Mouse (Mus musculus) limb, embryonic 14.5 days (tissue): ENCODE data around the gene Gm10322. TPM values are rescaled to one million over a fixed set of nuclear protein-coding genes. Genes with fewer than 3 reads are reported as not detected.

ENCODE experiments used
- ATAC-seq: fragments of 200-750 bp; cut with Nextera tagmentation; 2 replicates; pipeline ENCODE4 v1.8.0; 2017; ENCODE audit warnings: low read depth, moderate number of reproducible peaks, moderate TSS enrichment; ENCODE audit not compliant: low FRiP score
- DNase-seq: peaks from one replicate; pipeline ENCODE4 v3.0.0-alpha.2; 2015; ENCODE audit warnings: low spot score
- H3K27ac ChIP-seq: fragments of 300-500 bp; sonication (generic); replicated peaks from 2 replicates; pipeline ENCODE4 v1.5.1; 2014; ENCODE audit warnings: low read depth, mild to moderate bottlenecking, low read length, moderate library complexity, mixed read lengths
- H3K27me3 ChIP-seq: fragments of 300-500 bp; sonication (generic); 2 replicates; pipeline ENCODE4 v1.6.1; 2014; ENCODE audit warnings: low read length, mixed read lengths; ENCODE audit not compliant: control insufficient read depth, insufficient read depth
- H3K36me3 ChIP-seq: fragments of 300-500 bp; sonication (generic); 2 replicates; pipeline ENCODE4 v1.6.1; 2014; ENCODE audit warnings: mild to moderate bottlenecking, low read length, moderate library complexity, mixed read lengths; ENCODE audit not compliant: control insufficient read depth, insufficient read depth
- H3K4me1 ChIP-seq: fragments of 300-500 bp; sonication (generic); 2 replicates; pipeline ENCODE4 v1.6.1; 2014; ENCODE audit warnings: antibody characterized with exemption, low read length, mixed read lengths; ENCODE audit not compliant: control insufficient read depth, insufficient read depth
- H3K4me2 ChIP-seq: fragments of 300-500 bp; sonication (generic); replicated peaks from 2 replicates; pipeline ENCODE4 v1.6.1; 2014; ENCODE audit warnings: low read depth, mild to moderate bottlenecking, low read length, moderate library complexity; ENCODE audit not compliant: severe bottlenecking
- H3K4me3 ChIP-seq: fragments of 300-500 bp; sonication (generic); replicated peaks from 2 replicates; pipeline ENCODE4 v1.5.1; 2014; ENCODE audit warnings: low read length
- H3K9ac ChIP-seq: fragments of 300-500 bp; sonication (generic); 2 replicates; pipeline ENCODE4 v1.6.1; 2014; ENCODE audit warnings: mild to moderate bottlenecking, low read depth, low read length, moderate library complexity; ENCODE audit not compliant: severe bottlenecking
- H3K9me3 ChIP-seq: fragments of 300-500 bp; sonication (generic); 2 replicates; pipeline ENCODE4 v1.6.1; 2016; ENCODE audit warnings: low read length; ENCODE audit not compliant: control insufficient read depth
- POLR2A ChIP-seq: fragments of 200-500 bp; IDR thresholded peaks from 2 replicates; pipeline ENCODE4 v1.8.0; 2012; ENCODE audit warnings: inconsistent platforms, mild to moderate bottlenecking, moderate library complexity, borderline replicate concordance; ENCODE audit not compliant: insufficient read depth, insufficient read length; ENCODE audit errors: extremely low read depth
- WGBS: fragments of 180-500 bp; shearing (Covaris S2); extraction: QIAGEN DNeasy Blood & Tissue Kit; methylation state at CpG from one replicate; pipeline ENCODE4 v1.1.7; 2014; 5-methylcytosine and 5-hydroxymethylcytosine counted together
- polyA plus RNA-seq, 2 experiments: library from polyadenylated mRNA; depleted of rRNA in 1 of 2; stranded (reverse) in 1 of 2; unstranded in 1 of 2; fragments of >200 nt; fragmentation: Nextera tagmentation in 1 of 2; extraction: Ambion mirVana in 1 of 2; gene quantifications; 2 replicates each; pipeline versions ENCODE4 v1.2.1 to v1.2.3; 2012 to 2014

Gene Gm10322
- polyA plus RNA-seq, 2 experiments, result not detected

DNA sequence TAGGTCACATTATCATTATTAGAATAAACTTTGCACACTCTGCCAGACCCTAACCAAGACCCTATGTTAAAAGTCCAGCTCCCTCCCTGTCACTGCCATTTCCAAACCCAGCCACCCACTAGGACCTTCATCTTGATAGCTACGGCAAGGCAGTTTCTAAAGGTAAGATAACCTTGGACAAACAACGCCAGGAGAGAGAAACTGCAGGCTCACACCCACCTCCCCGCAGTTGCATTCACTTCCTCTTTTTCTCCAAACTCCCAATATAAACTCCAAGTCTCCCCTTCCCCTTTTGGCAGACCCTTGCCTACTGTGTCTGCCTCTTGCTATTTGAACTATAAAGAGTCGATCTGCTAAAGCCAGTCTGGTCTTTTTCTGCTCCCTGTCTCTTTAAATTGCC lies 29.3 kb downstream of the Gm10322 start:
- no peak for DNase-seq
- H3K27ac ChIP-seq, result no peak overlapping the region
- H3K4me1 ChIP-seq, result no peaks in the 10 kb centered on the region

DNA sequence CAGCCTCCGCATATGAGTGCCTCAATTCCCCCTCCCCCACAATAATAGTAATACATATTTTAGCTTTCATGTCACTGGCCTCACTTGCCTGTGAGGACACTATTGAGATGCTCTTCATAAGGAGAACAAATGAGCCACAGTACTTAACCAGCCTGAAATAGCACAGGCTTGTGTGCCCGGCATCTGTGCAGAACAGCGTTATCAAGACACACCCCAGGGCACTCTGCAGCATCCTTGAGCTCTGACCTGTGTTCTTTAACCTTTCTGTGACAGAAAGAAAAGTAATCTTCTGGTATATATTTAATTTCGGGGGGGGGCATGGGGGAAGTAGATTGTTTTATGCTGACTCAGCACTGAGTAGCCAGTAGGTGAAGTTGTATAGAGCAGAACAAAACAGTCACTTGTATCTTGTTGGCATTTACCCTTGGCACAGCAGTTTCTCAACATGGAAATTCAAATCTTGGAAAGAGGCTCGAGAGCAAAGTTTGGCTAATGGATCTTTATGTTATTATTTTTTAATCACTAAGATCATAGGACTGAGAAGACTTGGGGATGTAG lies 31.0 kb downstream of the Gm10322 start:
- no peak for ATAC-seq
- Histone ChIP-seq H3K4me2 (no peak overlapping the region), H3K27ac (no peak overlapping the region), H3K9ac (no peak overlapping the region), H3K4me3 (no peak overlapping the region), H3K4me1 (no peaks in the 10 kb centered on the region), H3K9me3 (no peaks in the 10 kb centered on the region; the same call in 1 of the 2 replicates), H3K27me3 (no peaks in the 10 kb centered on the region), H3K36me3 (no peaks in the 10 kb centered on the region)
- TF ChIP-seq POLR2A, result no peak
- 83% methylated on average over 5 of the region's 5 CpGs for WGBS
- no peak for DNase-seq

More for the DNA sequence above, 29.3 kb downstream of the Gm10322 start:
- Histone ChIP-seq H3K4me2 (no peak overlapping the region), H3K27me3 (no peaks in the 10 kb centered on the region), H3K36me3 (no peaks in the 10 kb centered on the region), H3K4me3 (no peak overlapping the region), H3K9ac (no peak overlapping the region), H3K9me3 (no peaks in the 10 kb centered on the region; the same call in 1 of the 2 replicates)
- WGBS, result 72% methylated on average over 4 of the region's 4 CpGs
- ATAC-seq, result no peak
- TF ChIP-seq POLR2A, result no peak

DNA sequence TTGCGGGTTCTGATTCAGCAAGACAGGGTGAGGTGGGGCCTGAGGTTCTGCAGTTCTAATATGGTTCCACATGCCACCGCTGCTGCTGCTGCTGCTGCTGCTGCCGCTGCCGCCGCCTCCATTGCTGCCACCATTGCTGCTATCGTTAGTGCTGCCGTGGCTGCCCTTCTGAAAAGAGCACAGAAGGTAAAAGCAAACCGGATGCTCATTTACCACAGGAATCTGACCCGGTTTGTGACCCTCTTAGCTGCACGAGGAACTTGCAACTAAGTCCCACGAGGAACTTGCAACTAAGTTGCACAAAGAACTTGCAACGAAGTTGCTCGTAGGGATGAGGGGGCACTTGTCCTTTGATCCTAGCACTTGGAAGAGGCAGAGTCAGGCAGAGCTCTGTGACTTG lies 40.9 kb downstream of the Gm10322 start:
- Histone ChIP-seq H3K4me2 (no peak overlapping the region), H3K4me1 (no peaks in the 10 kb centered on the region), H3K27ac (no peak overlapping the region), H3K4me3 (no peak overlapping the region), H3K9ac (no peak overlapping the region), H3K9me3 (peaks cover 3% of the 10 kb centered on the region; the same call in 1 of the 2 replicates), H3K27me3 (no peaks in the 10 kb centered on the region), H3K36me3 (no peaks in the 10 kb centered on the region)
- 77% methylated on average over 13 of the region's 13 CpGs for WGBS
- no peak for ATAC-seq
- TF ChIP-seq POLR2A, result no peak
- DNase-seq, result no peak

DNA sequence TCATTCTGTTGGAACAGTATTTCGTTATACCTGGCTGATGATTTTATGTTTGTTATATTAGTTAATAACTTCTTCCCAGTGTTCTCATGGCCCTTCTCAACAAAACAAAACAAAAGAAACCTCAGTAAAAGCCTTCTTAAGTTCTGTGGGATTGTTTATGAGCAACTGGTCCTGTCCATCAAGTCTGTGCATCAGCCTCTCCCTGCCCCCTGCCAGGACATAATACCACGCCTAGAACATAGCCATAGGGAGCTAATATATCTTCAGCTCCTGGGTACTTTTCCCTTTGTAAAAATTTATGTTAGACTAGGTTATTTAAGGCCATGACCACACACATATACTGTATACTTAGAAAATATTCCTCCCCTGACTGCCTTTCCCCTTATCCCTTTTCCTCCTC lies 48.9 kb downstream of the Gm10322 start:
- Histone ChIP-seq H3K4me1 (peaks cover 19% of the 10 kb centered on the region), H3K9ac (no peak overlapping the region), H3K4me3 (no peak overlapping the region), H3K4me2 (no peak overlapping the region), H3K27ac (no peak overlapping the region), H3K36me3 (no peaks in the 10 kb centered on the region), H3K27me3 (no peaks in the 10 kb centered on the region), H3K9me3 (peaks cover 3% of the 10 kb centered on the region; the same call in 1 of the 2 replicates)
- 50% methylated on average over 2 of the region's 2 CpGs for WGBS
- peak; percentile 37; the same call in 1 of the 2 replicates for ATAC-seq
- DNase-seq, result peak; percentile 24
- no peak for TF ChIP-seq POLR2A

DNA sequence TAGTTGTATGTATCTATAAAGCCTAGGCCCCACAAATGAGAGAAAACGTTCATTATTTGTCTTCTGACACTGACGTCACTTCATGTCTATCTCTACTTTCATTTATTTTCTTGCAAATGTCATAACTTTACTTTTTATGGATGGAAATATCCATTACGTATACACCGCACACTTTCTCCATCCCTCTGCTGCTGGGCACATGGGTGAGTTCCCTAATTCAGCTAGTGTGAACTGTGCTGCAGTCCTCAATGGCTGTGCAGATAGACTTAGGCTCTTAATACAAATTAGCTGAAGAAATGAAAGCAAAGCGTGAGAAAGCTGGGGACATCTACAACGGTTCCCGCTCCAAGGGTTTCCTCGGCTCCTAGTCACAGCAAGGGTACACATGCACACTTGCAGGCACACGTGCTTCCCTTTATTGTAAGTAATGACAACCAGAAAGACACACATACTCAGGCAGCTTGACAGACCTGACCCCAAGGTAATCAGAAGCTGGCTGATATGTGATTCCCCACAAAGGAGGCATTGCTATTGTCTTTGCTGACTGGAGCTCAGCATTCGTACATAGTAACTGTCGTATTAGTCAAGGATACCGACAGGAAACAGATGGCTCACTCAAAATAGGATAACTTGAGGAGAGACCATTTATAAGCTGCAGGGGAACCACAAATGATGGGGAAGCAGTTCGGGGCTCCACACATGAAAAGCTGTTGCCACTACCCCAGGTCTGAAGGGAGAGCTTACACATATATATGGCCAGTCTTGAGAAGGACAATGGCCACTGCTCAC lies 49.8 kb downstream of the Gm10322 start:
- Histone ChIP-seq H3K9ac (no peak overlapping the region), H3K4me2 (no peak overlapping the region), H3K9me3 (no peaks in the 10 kb centered on the region), H3K27me3 (no peaks in the 10 kb centered on the region), H3K27ac (no peak overlapping the region), H3K4me3 (no peak overlapping the region), H3K4me1 (peaks cover 21% of the 10 kb centered on the region), H3K36me3 (no peaks in the 10 kb centered on the region)
- 0 out of 2 replicates have a peak, but pooled peaks have one; percentile 13 for ATAC-seq
- DNase-seq, result no peak
- TF ChIP-seq POLR2A, result no peak
- WGBS, result 58% methylated on average over 13 of the region's 13 CpGs

Other genes with a start within 250 kb of the Gm10322 start
- gene Gm10273, start 220.4 kb upstream of the Gm10322 start, polyA plus RNA-seq (2012; rRNA removed), result 5.9 and 8.2 TPM in 2 replicates
- gene Gm10273, start 220.4 kb upstream of the Gm10322 start, polyA plus RNA-seq (2014; fragmentation: Nextera tagmentation; extraction: Ambion mirVana), result 4.4 and 6.5 TPM in 2 replicates
- not detected in 2 replicates for gene Pla2g12b, start 212.4 kb upstream of the Gm10322 start, polyA plus RNA-seq (2012; rRNA removed)
- not detected in 2 replicates for gene Pla2g12b, start 212.4 kb upstream of the Gm10322 start, polyA plus RNA-seq (2014; fragmentation: Nextera tagmentation; extraction: Ambion mirVana)
- gene Oit3, start 174.3 kb upstream of the Gm10322 start, polyA plus RNA-seq (2012; rRNA removed), result 1.0 and 1.2 TPM in 2 replicates
- 0.67 and 1.0 TPM in 2 replicates for gene Oit3, start 174.3 kb upstream of the Gm10322 start, polyA plus RNA-seq (2014; fragmentation: Nextera tagmentation; extraction: Ambion mirVana)
- 34.5 and 37.1 TPM in 2 replicates for gene Mcu, start 629 bp downstream of the Gm10322 start, polyA plus RNA-seq (2012; rRNA removed)
- 54.2 and 56.7 TPM in 2 replicates for gene Mcu, start 629 bp downstream of the Gm10322 start, polyA plus RNA-seq (2014; fragmentation: Nextera tagmentation; extraction: Ambion mirVana)
- 93.7 and 95.3 TPM in 2 replicates for gene Micu1, start 86.4 kb downstream of the Gm10322 start, polyA plus RNA-seq (2012; rRNA removed)
- gene Micu1, start 86.4 kb downstream of the Gm10322 start, polyA plus RNA-seq (2014; fragmentation: Nextera tagmentation; extraction: Ambion mirVana), result 81.9 and 86.7 TPM in 2 replicates